Mouse (Mus musculus): ENCODE results near the gene Snai3. TPM values are rescaled to one million over a fixed set of nuclear protein-coding genes. Genes with fewer than 3 reads are reported as not detected.
A peak's percentile ranks its signal among the peaks of the same experiment; 100 is the strongest.

Snai3 gene
- total and polyA plus RNA-seq, 3 experiments = 0.06 TPM; not detected in 2

- TF ChIP-seq ZMIZ1 (IDR thresholded peaks at IDR 0.05; ENCODE audit: low read depth, low read length) (no peak), SIN3A (IDR thresholded peaks at IDR 0.05; ENCODE audit: low read length) (no peak), CHD2 (IDR thresholded peaks at IDR 0.05; ENCODE audit: low read length) (no peak), MAFK (IDR thresholded peaks at IDR 0.05; ENCODE audit: borderline replicate concordance, low read depth, low read length) (no peak), RAD21 (IDR thresholded peaks at IDR 0.05; ENCODE audit: low read depth, low read length) (no peak), POLR2AphosphoS5 (IDR thresholded peaks at IDR 0.05; ENCODE audit: borderline replicate concordance, low read depth, low read length) (no peak), ZNF384 (IDR thresholded peaks at IDR 0.05; ENCODE audit: low read depth, low read length) (no peak), HCFC1 (IDR thresholded peaks at IDR 0.05; ENCODE audit: low read depth, low read length) (no peak), ZC3H11A (IDR thresholded peaks at IDR 0.05; ENCODE audit: low read depth, low read length) (no peak), ETS1 (IDR thresholded peaks at IDR 0.05; ENCODE audit: low read depth, low read length) (peak; percentile 48; the same call in 1 of the 2 replicates)
Measured at GRCm38 (mm10) chr8:122463651-122464640, 3.4 kb upstream of the Snai3 start (continued).

- no peak for TF ChIP-seq MAX (IDR thresholded peaks at IDR 0.05; ENCODE audit: low read length)
- Histone ChIP-seq H3K79me2 (ENCODE audit: control insufficient read depth, insufficient read depth, low read length, poor library complexity) (no peaks in the 10 kb centered on the region), H3K27me3 (ENCODE audit: control insufficient read depth in 1 of 2, insufficient read depth in 2 of 2, low read length in 2 of 2) (no peaks in the 10 kb centered on the region; a peak in 1 of 4 replicates), H3K4me3 (ENCODE audit: control insufficient read depth in 1 of 2, insufficient read depth in 1 of 2, low read depth in 2 of 2, low read length in 2 of 2) (no peak overlapping the region), H3K9me3 (replicated peaks; ENCODE audit: insufficient read depth, low read length) (no peaks in the 10 kb centered on the region), H3K27ac (ENCODE audit: control insufficient read depth, low read depth, low read length) (no peak overlapping the region), H3K4me1 (ENCODE audit: control insufficient read depth in 1 of 2, insufficient read depth in 2 of 2, low read length in 2 of 2) (peaks cover 2 to 32% of the 10 kb centered on the region in 2 experiments; a peak in 3 of 4 replicates), H3K9ac (ENCODE audit: control insufficient read depth, low read depth, low read length, poor library complexity, severe bottlenecking) (no peak overlapping the region), H3K36me3 (ENCODE audit: control insufficient read depth in 1 of 2, insufficient read depth in 2 of 2, low read length in 2 of 2) (peaks cover 0 to 8% of the 10 kb centered on the region in 2 experiments; a peak in 3 of 4 replicates)
- DNase-seq (ENCODE audit: low read depth, low spot score) = no peak
Measured at GRCm38 (mm10) chr8:122462510-122462909, 2.0 kb upstream of the Snai3 start.

- Histone ChIP-seq H3K36me3 (ENCODE audit: control insufficient read depth in 1 of 2, insufficient read depth in 2 of 2, low read length in 2 of 2) (peaks cover 0 to 8% of the 10 kb centered on the region in 2 experiments; a peak in 2 of 4 replicates), H3K79me2 (ENCODE audit: control insufficient read depth, insufficient read depth, low read length, poor library complexity) (no peaks in the 10 kb centered on the region), H3K4me1 (ENCODE audit: control insufficient read depth in 1 of 2, insufficient read depth in 2 of 2, low read length in 2 of 2) (peaks cover 2 to 32% of the 10 kb centered on the region in 2 experiments; a peak in 3 of 4 replicates), H3K9ac (ENCODE audit: control insufficient read depth, low read depth, low read length, poor library complexity, severe bottlenecking) (no peak overlapping the region), H3K9me3 (replicated peaks; ENCODE audit: insufficient read depth, low read length) (no peaks in the 10 kb centered on the region), H3K4me3 (ENCODE audit: control insufficient read depth in 1 of 2, insufficient read depth in 1 of 2, low read depth in 2 of 2, low read length in 2 of 2) (no peak overlapping the region), H3K27ac (ENCODE audit: control insufficient read depth, low read depth, low read length) (no peak overlapping the region), H3K27me3 (ENCODE audit: control insufficient read depth in 1 of 2, insufficient read depth in 2 of 2, low read length in 2 of 2) (no peaks in the 10 kb centered on the region; a peak in 1 of 4 replicates)
- no peak for TF ChIP-seq USF2 (IDR thresholded peaks at IDR 0.05; ENCODE audit: borderline replicate concordance in 1 of 2, insufficient read depth in 1 of 2, low read depth in 1 of 2, low read length in 2 of 2)
- no peak for TF ChIP-seq TBP (IDR thresholded peaks at IDR 0.05; ENCODE audit: low read depth, low read length)
- no peak for TF ChIP-seq ETS1 (IDR thresholded peaks at IDR 0.05; ENCODE audit: low read depth, low read length)
- TF ChIP-seq MEF2A (IDR thresholded peaks at IDR 0.05; ENCODE audit: extremely low read depth, insufficient replicate concordance, low read depth, low read length, poor library complexity, severe bottlenecking) = no peak
- no peak for TF ChIP-seq POLR2A (IDR thresholded peaks at IDR 0.05; ENCODE audit: control insufficient read depth in 1 of 2, insufficient read depth in 1 of 2, low read depth in 1 of 2, low read length in 2 of 2, poor library complexity in 1 of 2)
- no peak for TF ChIP-seq GATA1 (IDR thresholded peaks at IDR 0.05; ENCODE audit: low read depth, low read length)
- TF ChIP-seq MXI1 (IDR thresholded peaks at IDR 0.05; ENCODE audit: low read depth, low read length) = no peak
- TF ChIP-seq MYC (IDR thresholded peaks at IDR 0.05; ENCODE audit: low read depth, low read length) = no peak
- no peak for TF ChIP-seq ELF1 (IDR thresholded peaks at IDR 0.05; ENCODE audit: low read depth, low read length)
- no peak for TF ChIP-seq TAL1 (IDR thresholded peaks at IDR 0.05; ENCODE audit: low read length)
- no peak for TF ChIP-seq CHD2 (IDR thresholded peaks at IDR 0.05; ENCODE audit: low read length)
- TF ChIP-seq CTCF (IDR thresholded peaks at IDR 0.05 in 2 of 3, conservative IDR thresholded peaks at IDR 0.05 in 1 of 3; ENCODE audit: control insufficient read depth in 1 of 3, insufficient read depth in 1 of 3, low read depth in 2 of 3, low read length in 3 of 3, poor library complexity in 1 of 3, severe bottlenecking in 1 of 3) = no peak
- TF ChIP-seq JUND (IDR thresholded peaks at IDR 0.05; ENCODE audit: low read depth, low read length) = no peak
- TF ChIP-seq POLR2AphosphoS2 (IDR thresholded peaks at IDR 0.05; ENCODE audit: low read length) = no peak
- no peak for TF ChIP-seq ZKSCAN1 (IDR thresholded peaks at IDR 0.05; ENCODE audit: low read depth, low read length)
- TF ChIP-seq SMC3 (IDR thresholded peaks at IDR 0.05; ENCODE audit: low read depth, low read length) = no peak
- no peak for TF ChIP-seq TCF12 (IDR thresholded peaks at IDR 0.05; ENCODE audit: low read depth, low read length)
- peak; percentile 23 for DNase-seq (ENCODE audit: low read depth, low spot score)
Measured at GRCm38 (mm10) chr8:122461473-122462148, 1.1 kb upstream of the Snai3 start.

Measured in MEL (cell line).